Mouse (Mus musculus) hindbrain, embryonic 12.5 days (tissue): ENCODE data around the gene Uty. TPM values are rescaled to one million over a fixed set of nuclear protein-coding genes. Genes with fewer than 3 reads are reported as not detected.

ENCODE experiments used
- polyA plus RNA-seq: library from polyadenylated mRNA; unstranded; fragments of >200 nt; fragmentation: Nextera tagmentation; extraction: Ambion mirVana; gene quantifications from 2 replicates; pipeline ENCODE4 v1.2.1, GENCODE M21; 2016

Uty gene
- polyA plus RNA-seq, 1 experiment from 2014 or later, result 16.5 TPM

Other genes with a start within 250 kb of the Uty start
- gene Eif2s3y, start 235.2 kb downstream of the Uty start, polyA plus RNA-seq, result 38.8 and 48.1 TPM in 2 replicates
- 18.2 and 21.6 TPM in 2 replicates for gene Ddx3y, start 40.9 kb upstream of the Uty start, polyA plus RNA-seq
- not detected in 2 replicates for gene Usp9y, start 214.0 kb upstream of the Uty start, polyA plus RNA-seq